Mouse (Mus musculus): Measurements from ENCODE around the gene Car6. TPM values are rescaled to one million over a fixed set of nuclear protein-coding genes. Genes with fewer than 3 reads are reported as not detected.
A peak's percentile ranks its signal among the peaks of the same experiment; 100 is the strongest.

The Car6 gene
- polyA plus RNA-seq, 1 experiment from 2014 or later: not detected

DNA sequence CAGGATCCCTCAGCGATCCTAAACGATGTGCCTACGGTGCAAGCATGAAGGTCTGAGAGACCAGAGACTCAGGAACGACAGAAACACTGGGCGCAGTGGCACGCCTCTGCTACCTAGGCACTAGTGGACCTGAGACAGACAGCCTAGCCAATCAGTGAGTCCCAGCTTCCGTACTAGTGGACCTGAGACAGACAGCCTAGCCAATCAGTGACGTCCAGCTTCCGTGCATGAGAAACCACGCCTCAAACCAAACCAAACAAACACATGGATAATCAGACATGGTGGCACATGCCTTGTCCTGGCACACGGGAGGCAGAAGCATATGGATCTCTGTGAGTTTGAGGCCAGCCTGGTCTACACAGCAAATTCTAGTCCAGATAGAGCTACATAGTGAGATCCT lies 12.9 kb downstream of the Car6 start:
- DNase-seq (ENCODE audit: low spot score): no peak
- ATAC-seq (replicated peaks; ENCODE audit: low FRiP score): peak; percentile 77
- no peak overlapping the region for H3K27ac ChIP-seq (ENCODE audit: low read depth, low read length)
- H3K4me3 ChIP-seq (ENCODE audit: low read depth, low read length): no peak overlapping the region
- no peaks in the 10 kb centered on the region for H3K36me3 ChIP-seq (ENCODE audit: control insufficient read depth, insufficient read depth, low read length)
- H3K4me2 ChIP-seq: peak overlapping the region; percentile 44
- no peaks in the 10 kb centered on the region for H3K9me3 ChIP-seq (ENCODE audit: control insufficient read depth, low read length)
- H3K9ac ChIP-seq (ENCODE audit: low read depth, low read length): no peak overlapping the region
- 39% methylated on average over 11 of the region's 11 CpGs for WGBS
- H3K27me3 ChIP-seq (replicated peaks; ENCODE audit: control insufficient read depth, insufficient read depth, low read length): no peaks in the 10 kb centered on the region
- H3K4me1 ChIP-seq (replicated peaks; ENCODE audit: control insufficient read depth, insufficient read depth, low read length): peaks cover 3% of the 10 kb centered on the region

DNA sequence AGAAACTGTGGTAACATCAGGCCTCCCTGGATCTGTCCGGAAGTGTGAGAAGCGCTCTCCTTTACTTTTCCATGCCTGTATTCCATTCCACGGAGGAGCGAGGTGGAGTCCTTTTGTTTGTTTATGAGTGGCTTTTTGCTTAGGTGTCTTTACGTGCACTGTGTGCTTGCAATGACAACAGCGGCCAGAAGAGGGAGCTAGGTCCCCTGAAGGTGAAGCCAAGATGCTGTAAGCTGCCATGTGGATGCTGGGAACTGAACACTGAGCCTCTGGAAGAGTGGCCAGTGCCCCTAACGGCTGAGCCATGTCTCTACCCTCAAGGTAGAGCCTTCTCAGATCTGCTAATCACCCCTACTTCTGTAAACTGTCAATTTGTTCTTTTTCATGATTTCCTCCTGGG lies 19.8 kb downstream of the Car6 start:
- H3K4me1 ChIP-seq (replicated peaks; ENCODE audit: control insufficient read depth, insufficient read depth, low read length): no peaks in the 10 kb centered on the region; the same call in 1 of the 2 replicates
- ATAC-seq (replicated peaks; ENCODE audit: low FRiP score): no peak
- H3K4me3 ChIP-seq (ENCODE audit: low read depth, low read length): no peak overlapping the region
- no peaks in the 10 kb centered on the region for H3K27me3 ChIP-seq (replicated peaks; ENCODE audit: control insufficient read depth, insufficient read depth, low read length)
- H3K36me3 ChIP-seq (ENCODE audit: control insufficient read depth, insufficient read depth, low read length): no peaks in the 10 kb centered on the region
- DNase-seq (ENCODE audit: low spot score): no peak
- no peak overlapping the region for H3K9ac ChIP-seq (ENCODE audit: low read depth, low read length)
- no peak overlapping the region for H3K27ac ChIP-seq (ENCODE audit: low read depth, low read length)
- H3K4me2 ChIP-seq: no peak overlapping the region
- no peaks in the 10 kb centered on the region for H3K9me3 ChIP-seq (ENCODE audit: control insufficient read depth, low read length)
- WGBS: 78% methylated on average over 7 of the region's 7 CpGs

DNA sequence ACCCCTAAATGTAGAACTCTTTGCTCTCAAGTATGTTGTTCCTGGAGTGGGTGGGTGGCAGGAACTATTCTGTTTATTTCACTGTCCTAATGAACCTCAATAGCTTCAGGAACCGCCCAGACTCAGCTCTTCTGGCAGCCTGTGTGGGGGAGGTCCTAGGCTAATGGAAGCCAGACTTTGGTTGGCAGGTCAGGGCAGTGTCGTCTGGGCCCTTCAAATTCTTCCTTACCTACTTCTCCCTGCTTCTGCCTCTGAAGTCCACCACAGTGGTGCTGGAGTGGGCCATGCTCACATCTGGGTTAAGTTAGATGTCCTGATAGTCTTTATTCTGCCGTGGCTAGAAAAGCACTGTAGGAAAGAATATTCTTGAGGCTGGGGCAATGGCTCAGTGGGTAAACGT lies 23.0 kb downstream of the Car6 start:
- no peaks in the 10 kb centered on the region for H3K36me3 ChIP-seq (ENCODE audit: control insufficient read depth, insufficient read depth, low read length)
- H3K27me3 ChIP-seq (replicated peaks; ENCODE audit: control insufficient read depth, insufficient read depth, low read length): no peaks in the 10 kb centered on the region
- H3K27ac ChIP-seq (ENCODE audit: low read depth, low read length): no peak overlapping the region
- ATAC-seq (replicated peaks; ENCODE audit: low FRiP score) (no peak), DNase-seq (ENCODE audit: low spot score) (no peak)
- H3K9ac ChIP-seq (ENCODE audit: low read depth, low read length): no peak overlapping the region
- H3K9me3 ChIP-seq (ENCODE audit: control insufficient read depth, low read length): no peaks in the 10 kb centered on the region
- H3K4me2 ChIP-seq: no peak overlapping the region
- no peaks in the 10 kb centered on the region; the same call in 1 of the 2 replicates for H3K4me1 ChIP-seq (replicated peaks; ENCODE audit: control insufficient read depth, insufficient read depth, low read length)
- H3K4me3 ChIP-seq (ENCODE audit: low read depth, low read length): no peak overlapping the region
- WGBS: 52% methylated on average over 4 of the region's 4 CpGs

DNA sequence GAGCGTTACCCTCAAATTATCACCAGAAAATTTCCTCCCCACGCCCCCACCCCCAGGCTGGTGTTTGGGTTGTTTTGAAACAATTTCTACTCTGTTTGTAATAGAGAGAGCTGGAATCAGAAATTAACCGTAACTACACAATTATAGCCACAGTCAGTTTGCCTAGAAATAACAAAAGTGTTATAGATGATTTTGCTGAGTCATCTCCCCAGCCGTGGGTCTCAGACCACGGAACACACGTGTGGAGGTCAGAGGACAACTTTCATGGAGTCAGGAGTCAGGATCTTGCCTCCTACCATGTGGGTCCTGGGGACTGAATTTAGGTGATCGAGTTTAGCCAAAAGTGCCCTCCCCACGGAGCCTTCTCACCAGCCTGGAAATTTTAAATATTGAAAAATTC lies 24.0 kb downstream of the Car6 start:
- Histone ChIP-seq H3K9me3 (ENCODE audit: control insufficient read depth, low read length) (no peaks in the 10 kb centered on the region), H3K36me3 (ENCODE audit: control insufficient read depth, insufficient read depth, low read length) (no peaks in the 10 kb centered on the region)
- WGBS: 63% methylated on average over 8 of the region's 8 CpGs

DNA sequence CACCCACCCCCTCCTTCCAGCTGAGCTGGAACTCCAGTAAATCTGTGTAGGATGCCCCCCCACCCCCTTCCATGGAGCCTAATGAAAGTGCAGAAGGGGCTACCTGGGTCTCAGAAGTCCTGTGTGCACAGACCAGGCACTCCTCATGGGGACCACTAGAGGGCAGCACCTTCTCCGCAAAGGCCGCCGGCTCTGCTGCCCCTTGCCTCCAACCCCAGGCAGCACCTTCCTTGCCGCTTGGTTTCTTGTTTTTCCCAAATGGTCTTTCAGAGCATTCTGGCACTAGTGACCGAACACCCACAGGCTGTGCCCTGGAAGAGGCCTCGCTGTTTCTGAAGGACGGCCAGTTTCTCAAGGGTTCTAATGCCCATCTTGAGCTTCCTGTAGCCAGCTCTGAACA lies 24.6 kb downstream of the Car6 start:
- no peak overlapping the region for H3K27ac ChIP-seq (ENCODE audit: low read depth, low read length)
- no peak overlapping the region for H3K4me3 ChIP-seq (ENCODE audit: low read depth, low read length)
- H3K36me3 ChIP-seq (ENCODE audit: control insufficient read depth, insufficient read depth, low read length): no peaks in the 10 kb centered on the region
- peak overlapping the region; percentile 50 for H3K4me2 ChIP-seq
- whole genome bisulfite sequencing: 5% methylated on average over 7 of the region's 7 CpGs
- no peaks in the 10 kb centered on the region for H3K9me3 ChIP-seq (ENCODE audit: control insufficient read depth, low read length)
- peaks cover 6% of the 10 kb centered on the region for H3K4me1 ChIP-seq (replicated peaks; ENCODE audit: control insufficient read depth, insufficient read depth, low read length)
- H3K27me3 ChIP-seq (replicated peaks; ENCODE audit: control insufficient read depth, insufficient read depth, low read length): no peaks in the 10 kb centered on the region
- DNase-seq (ENCODE audit: low spot score) (peak; percentile 68), ATAC-seq (replicated peaks; ENCODE audit: low FRiP score) (peak; percentile 72; the same call in 1 of the 2 replicates)
- 0 out of 2 replicates have a peak overlapping the region, but pooled peaks have one; percentile 5 for H3K9ac ChIP-seq (ENCODE audit: low read depth, low read length)

More for the DNA sequence above, 24.0 kb downstream of the Car6 start:
- DNase-seq (ENCODE audit: low spot score) (no peak), ATAC-seq (replicated peaks; ENCODE audit: low FRiP score) (no peak)
- Histone ChIP-seq H3K9ac (ENCODE audit: low read depth, low read length) (no peak overlapping the region), H3K27me3 (replicated peaks; ENCODE audit: control insufficient read depth, insufficient read depth, low read length) (no peaks in the 10 kb centered on the region), H3K4me2 (peak overlapping the region; percentile 50), H3K4me3 (ENCODE audit: low read depth, low read length) (no peak overlapping the region), H3K27ac (ENCODE audit: low read depth, low read length) (no peak overlapping the region), H3K4me1 (replicated peaks; ENCODE audit: control insufficient read depth, insufficient read depth, low read length) (peaks cover 2% of the 10 kb centered on the region)

DNA sequence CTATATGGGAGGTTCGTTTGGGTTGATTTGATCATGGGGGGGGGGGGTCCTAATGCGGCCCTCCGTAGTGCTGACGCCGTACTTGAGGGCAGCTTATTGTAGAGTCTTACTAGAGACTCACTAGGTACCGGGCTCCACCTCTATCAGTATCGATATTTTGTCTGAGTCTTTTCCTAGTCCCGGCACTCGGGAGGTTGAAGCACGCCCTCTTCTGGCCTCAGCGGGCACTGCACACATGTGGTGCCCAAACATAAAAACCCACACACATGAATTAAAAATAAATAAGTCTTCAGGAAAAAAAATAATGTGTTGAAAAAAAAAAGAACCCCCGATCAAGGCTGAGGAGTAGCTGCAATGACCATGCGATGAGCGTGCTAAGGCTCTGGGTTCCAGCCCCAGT lies 27.1 kb downstream of the Car6 start:
- WGBS: 90% methylated on average over 14 of the region's 14 CpGs
- Histone ChIP-seq H3K27ac (ENCODE audit: low read depth, low read length) (no peak overlapping the region), H3K9me3 (ENCODE audit: control insufficient read depth, low read length) (no peaks in the 10 kb centered on the region), H3K4me1 (replicated peaks; ENCODE audit: control insufficient read depth, insufficient read depth, low read length) (peaks cover 6% of the 10 kb centered on the region), H3K4me2 (no peak overlapping the region), H3K9ac (ENCODE audit: low read depth, low read length) (no peak overlapping the region), H3K36me3 (ENCODE audit: control insufficient read depth, insufficient read depth, low read length) (no peaks in the 10 kb centered on the region), H3K27me3 (replicated peaks; ENCODE audit: control insufficient read depth, insufficient read depth, low read length) (no peaks in the 10 kb centered on the region), H3K4me3 (ENCODE audit: low read depth, low read length) (no peak overlapping the region)
- DNase-seq (ENCODE audit: low spot score) (no peak), ATAC-seq (replicated peaks; ENCODE audit: low FRiP score) (no peak)

DNA sequence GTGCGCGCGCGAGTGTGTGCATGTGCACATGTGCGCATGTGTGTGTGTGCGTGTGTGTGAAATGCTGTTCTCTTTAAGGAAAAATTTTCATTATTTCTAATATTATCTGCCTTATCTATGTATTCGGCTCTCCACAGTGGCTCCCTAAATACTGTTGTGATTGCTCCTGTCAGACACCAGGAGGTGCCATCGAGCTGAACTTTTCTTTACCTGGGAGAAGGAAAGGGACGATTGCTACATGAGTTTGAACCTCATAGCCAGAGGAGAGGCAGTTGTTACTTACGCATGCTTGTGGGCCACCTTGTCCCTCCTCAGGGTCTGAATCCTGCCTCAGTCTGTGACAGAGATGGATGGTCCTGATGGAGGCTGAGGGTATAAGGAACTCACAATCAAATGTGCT lies 27.9 kb downstream of the Car6 start:
- Histone ChIP-seq H3K4me2 (no peak overlapping the region), H3K4me1 (replicated peaks; ENCODE audit: control insufficient read depth, insufficient read depth, low read length) (peaks cover 6% of the 10 kb centered on the region), H3K27ac (ENCODE audit: low read depth, low read length) (no peak overlapping the region), H3K27me3 (replicated peaks; ENCODE audit: control insufficient read depth, insufficient read depth, low read length) (no peaks in the 10 kb centered on the region), H3K9me3 (ENCODE audit: control insufficient read depth, low read length) (no peaks in the 10 kb centered on the region), H3K36me3 (ENCODE audit: control insufficient read depth, insufficient read depth, low read length) (no peaks in the 10 kb centered on the region), H3K4me3 (ENCODE audit: low read depth, low read length) (no peak overlapping the region), H3K9ac (ENCODE audit: low read depth, low read length) (no peak overlapping the region)
- WGBS: 57% methylated on average over 10 of the region's 10 CpGs
- DNase-seq (ENCODE audit: low spot score) (no peak), ATAC-seq (replicated peaks; ENCODE audit: low FRiP score) (0 out of 2 replicates have a peak, but pooled peaks have one; percentile 11)

DNA sequence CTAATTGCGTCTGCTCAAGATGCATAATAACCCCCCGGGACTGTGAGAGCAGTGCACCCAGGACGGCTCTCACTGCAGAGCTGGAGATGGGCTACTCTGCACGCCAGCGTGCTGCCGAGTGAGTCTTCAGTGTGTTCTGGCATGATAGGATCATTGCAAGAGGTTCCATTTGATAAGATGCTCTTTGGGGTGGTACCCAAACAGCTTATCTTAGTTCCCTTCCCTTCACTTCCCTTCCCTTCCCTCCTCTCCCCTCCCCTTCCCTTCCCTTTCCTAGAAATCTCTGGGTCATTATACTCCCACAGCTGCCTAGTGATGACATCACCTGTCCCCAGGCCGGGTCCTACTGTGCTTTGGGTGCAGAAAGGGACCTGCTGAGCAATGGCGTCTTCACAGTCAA lies 29.0 kb downstream of the Car6 start:
- H3K27me3 ChIP-seq (replicated peaks; ENCODE audit: control insufficient read depth, insufficient read depth, low read length): no peaks in the 10 kb centered on the region
- H3K4me1 ChIP-seq (replicated peaks; ENCODE audit: control insufficient read depth, insufficient read depth, low read length): peaks cover 6% of the 10 kb centered on the region
- H3K27ac ChIP-seq (ENCODE audit: low read depth, low read length): no peak overlapping the region
- no peak overlapping the region for H3K9ac ChIP-seq (ENCODE audit: low read depth, low read length)
- no peaks in the 10 kb centered on the region for H3K9me3 ChIP-seq (ENCODE audit: control insufficient read depth, low read length)
- H3K4me2 ChIP-seq: no peak overlapping the region
- peak; percentile 60 for ATAC-seq (replicated peaks; ENCODE audit: low FRiP score)
- WGBS: 47% methylated on average over 8 of the region's 8 CpGs
- no peaks in the 10 kb centered on the region for H3K36me3 ChIP-seq (ENCODE audit: control insufficient read depth, insufficient read depth, low read length)
- no peak overlapping the region for H3K4me3 ChIP-seq (ENCODE audit: low read depth, low read length)
- DNase-seq (ENCODE audit: low spot score): no peak

DNA sequence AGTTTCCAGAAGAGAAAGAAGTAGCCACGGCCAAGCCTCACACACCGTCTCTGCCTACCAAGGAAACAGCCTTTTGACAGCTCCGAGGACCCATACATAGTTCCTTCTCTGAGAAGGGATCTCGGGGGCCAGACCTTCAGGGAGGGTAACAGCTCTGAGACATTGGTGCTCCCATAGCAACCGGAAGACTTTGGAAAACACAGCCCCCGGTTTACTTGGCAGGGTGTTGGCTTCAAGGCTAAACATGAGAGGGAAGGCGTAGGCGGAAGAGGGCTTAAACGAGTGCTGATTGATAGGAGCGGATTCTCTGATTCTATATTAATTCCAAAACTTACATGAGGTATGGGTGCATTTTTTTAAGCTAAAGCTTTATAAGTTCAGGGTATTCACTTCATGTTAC lies 32.7 kb downstream of the Car6 start:
- WGBS: 80% methylated on average over 10 of the region's 10 CpGs
- no peaks in the 10 kb centered on the region for H3K27me3 ChIP-seq (replicated peaks; ENCODE audit: control insufficient read depth, insufficient read depth, low read length)
- H3K4me2 ChIP-seq: no peak overlapping the region
- H3K36me3 ChIP-seq (ENCODE audit: control insufficient read depth, insufficient read depth, low read length): no peaks in the 10 kb centered on the region
- no peak overlapping the region for H3K9ac ChIP-seq (ENCODE audit: low read depth, low read length)
- H3K4me1 ChIP-seq (replicated peaks; ENCODE audit: control insufficient read depth, insufficient read depth, low read length): peaks cover 6% of the 10 kb centered on the region
- H3K4me3 ChIP-seq (ENCODE audit: low read depth, low read length): no peak overlapping the region
- no peaks in the 10 kb centered on the region for H3K9me3 ChIP-seq (ENCODE audit: control insufficient read depth, low read length)
- DNase-seq (ENCODE audit: low spot score) (no peak), ATAC-seq (replicated peaks; ENCODE audit: low FRiP score) (no peak)
- no peak overlapping the region for H3K27ac ChIP-seq (ENCODE audit: low read depth, low read length)

All from liver, embryonic 11.5 days (tissue).